Mouse (Mus musculus) cortical plate, adult 2 months (tissue): ENCODE measurements at regions not wholly inside any gene's neighbourhood (a gene's known extent, or its start where the extent isn't known, plus 50 kb on each side); places are given as distances from the start of the nearest gene placed in this dataset.

Experiments
- CTCF ChIP-seq: fragments of 200-500 bp; IDR thresholded peaks from 2 replicates; pipeline ENCODE4 v1.5.1; 2011; ENCODE audit warnings: mild to moderate bottlenecking, control low read depth, low read length; ENCODE audit not compliant: insufficient read depth; ENCODE audit errors: extremely low read depth
- POLR2A ChIP-seq: fragments of 200-500 bp; IDR thresholded peaks from 2 replicates; pipeline ENCODE4 v1.6.1; 2011; ENCODE audit warnings: mild to moderate bottlenecking, low read length, control low read depth; ENCODE audit not compliant: insufficient read depth; ENCODE audit errors: extremely low read depth

DNA sequence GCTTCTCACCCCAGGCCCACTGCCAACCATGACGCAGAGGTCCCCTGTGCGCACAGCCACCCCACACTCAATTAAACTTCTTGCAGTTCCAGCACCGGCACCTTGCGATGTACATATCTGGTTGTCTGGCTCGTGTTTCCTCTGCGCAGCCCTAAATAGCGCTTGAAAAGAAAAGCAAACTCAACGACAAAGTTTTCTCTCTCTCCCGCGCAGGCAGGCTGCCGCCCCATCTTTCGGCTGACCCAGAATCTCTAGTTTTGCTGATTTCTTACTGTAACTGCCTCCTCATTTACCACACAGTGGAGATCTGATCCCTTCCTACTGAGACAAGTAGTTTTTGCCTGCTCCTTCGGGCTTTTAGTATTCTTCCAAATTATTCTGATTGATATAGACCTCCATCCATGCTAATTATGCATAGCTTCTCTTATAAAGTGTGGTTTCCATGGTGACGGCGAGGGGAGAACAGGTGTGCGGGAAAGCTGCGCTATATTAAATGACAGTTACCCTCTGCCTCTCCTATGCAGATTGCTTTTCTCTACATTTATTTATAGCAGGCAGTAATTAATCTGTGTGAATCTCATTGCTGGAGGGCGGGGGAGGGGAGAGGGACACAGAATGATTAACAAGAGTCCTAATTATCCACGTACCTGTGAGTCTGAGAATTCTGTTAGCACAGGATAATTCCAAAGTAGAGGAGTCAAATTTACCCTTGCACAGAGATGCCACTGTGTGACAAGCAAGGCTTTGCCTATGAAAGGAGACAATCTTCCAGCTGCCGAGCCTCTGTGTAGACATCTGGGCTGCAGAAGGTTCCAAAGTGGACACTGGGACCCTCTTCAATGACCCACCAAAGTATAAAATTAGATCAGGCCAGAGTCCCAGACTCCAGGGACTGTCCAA lies 200.2 kb downstream of the Pdcd6ip start:
- no peak for TF ChIP-seq CTCF
- TF ChIP-seq POLR2A: no peak
